Mouse (Mus musculus): ENCODE measurements at regions not wholly inside any gene's neighbourhood (a gene's known extent, or its start where the extent isn't known, plus 50 kb on each side); places are given as distances from the start of the nearest gene placed in this dataset.

DNA sequence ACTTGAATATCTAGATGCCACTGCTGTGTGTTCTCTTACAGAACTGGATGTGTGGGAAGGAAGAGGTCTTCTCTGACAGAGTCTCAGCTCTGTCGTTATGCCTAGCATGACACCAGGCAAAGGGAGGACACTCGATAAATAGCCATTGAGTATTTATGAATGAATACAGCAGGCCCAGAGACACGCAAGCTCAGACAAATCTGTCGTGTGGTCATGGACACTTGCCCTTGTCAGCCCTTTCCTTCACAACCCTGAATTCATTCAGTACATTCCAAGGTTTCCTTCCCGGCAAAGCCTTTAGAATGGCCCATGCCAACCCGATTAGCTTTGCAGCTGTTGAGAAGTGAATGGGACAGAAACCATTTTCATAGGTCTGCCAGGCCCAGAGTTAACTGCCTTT, 176.1 kb upstream of the 1700066M21Rik start:
- TF ChIP-seq CTCF (IDR thresholded peaks at IDR 0.05; ENCODE audit: borderline replicate concordance, control insufficient read depth, extremely low read depth, insufficient read depth, low read length, poor library complexity) = no peak
- no peak for TF ChIP-seq POLR2A (IDR thresholded peaks at IDR 0.05; ENCODE audit: control insufficient read depth, extremely low read depth, insufficient read depth, low read length, poor library complexity)

Measured in thymus, adult 2 months (tissue).